Mouse (Mus musculus): ENCODE results near the gene Dlgap1.

- TF ChIP-seq GATA1 (IDR thresholded peaks at IDR 0.05; ENCODE audit: borderline replicate concordance, low read length) (no peak), FLI1 (IDR thresholded peaks at IDR 0.05; ENCODE audit: low read length) (no peak)
Measured at GRCm38 (mm10) chr17:70256371-70256770, 287.5 kb downstream of the Dlgap1 start.
